Mouse (Mus musculus): ENCODE data around the gene Fam168a. TPM values are rescaled to one million over a fixed set of nuclear protein-coding genes. Genes with fewer than 3 reads are reported as not detected.

Gene Fam168a
- polyA plus RNA-seq, 1 experiment from 2014 or later = 118 TPM

GRCm38 (mm10) chr7:100849508-100849907, 143.1 kb downstream of the Fam168a start:
- H3K27ac ChIP-seq (ENCODE audit: low read length) = no peak overlapping the region
- H3K4me2 ChIP-seq (ENCODE audit: low read length) = no peak overlapping the region
- H3K36me3 ChIP-seq (ENCODE audit: control insufficient read depth, insufficient read depth) = no peaks in the 10 kb centered on the region
- ATAC-seq = no peak
- H3K4me3 ChIP-seq (replicated peaks; ENCODE audit: low read length) = no peak overlapping the region
- no peaks in the 10 kb centered on the region for H3K9me3 ChIP-seq (ENCODE audit: control insufficient read depth, low read length)
- peaks cover 19% of the 10 kb centered on the region for H3K4me1 ChIP-seq (replicated peaks; ENCODE audit: control insufficient read depth, insufficient read depth, low read length)
- no peak overlapping the region for H3K9ac ChIP-seq (replicated peaks; ENCODE audit: low read depth, low read length)
- WGBS = 98% methylated on average over 2 of the region's 2 CpGs
- no peaks in the 10 kb centered on the region for H3K27me3 ChIP-seq (replicated peaks; ENCODE audit: control insufficient read depth, insufficient read depth, low read length)

- peak overlapping the region; percentile 38; the same call in 1 of the 2 replicates for H3K27ac ChIP-seq (ENCODE audit: low read length)
- WGBS = 53% methylated on average over 9 of the region's 9 CpGs
These were observed 145.3 kb downstream of the Fam168a start for GRCm38 (mm10) chr7:100851481-100852356.

GRCm38 (mm10) chr7:100853396-100853795, 147.0 kb downstream of the Fam168a start:
- Histone ChIP-seq H3K9me3 (ENCODE audit: control insufficient read depth, low read length) (no peaks in the 10 kb centered on the region), H3K36me3 (ENCODE audit: control insufficient read depth, insufficient read depth) (no peaks in the 10 kb centered on the region), H3K4me2 (ENCODE audit: low read length) (no peak overlapping the region), H3K27me3 (replicated peaks; ENCODE audit: control insufficient read depth, insufficient read depth, low read length) (no peaks in the 10 kb centered on the region), H3K27ac (ENCODE audit: low read length) (no peak overlapping the region), H3K4me3 (replicated peaks; ENCODE audit: low read length) (no peak overlapping the region), H3K9ac (replicated peaks; ENCODE audit: low read depth, low read length) (no peak overlapping the region), H3K4me1 (replicated peaks; ENCODE audit: control insufficient read depth, insufficient read depth, low read length) (peaks cover 30% of the 10 kb centered on the region)
- no peak for ATAC-seq
- WGBS = 89% methylated on average over 3 of the region's 3 CpGs

More at GRCm38 (mm10) chr7:100851481-100852356, 145.3 kb downstream of the Fam168a start:
- Histone ChIP-seq H3K9me3 (ENCODE audit: control insufficient read depth, low read length) (no peaks in the 10 kb centered on the region), H3K4me1 (replicated peaks; ENCODE audit: control insufficient read depth, insufficient read depth, low read length) (peaks cover 30% of the 10 kb centered on the region), H3K27me3 (replicated peaks; ENCODE audit: control insufficient read depth, insufficient read depth, low read length) (no peaks in the 10 kb centered on the region), H3K9ac (replicated peaks; ENCODE audit: low read depth, low read length) (no peak overlapping the region), H3K36me3 (ENCODE audit: control insufficient read depth, insufficient read depth) (no peaks in the 10 kb centered on the region), H3K4me2 (ENCODE audit: low read length) (no peak overlapping the region), H3K4me3 (replicated peaks; ENCODE audit: low read length) (no peak overlapping the region)
- peak; percentile 36; the same call in 1 of the 2 replicates for ATAC-seq

GRCm38 (mm10) chr7:100854137-100854814, 147.8 kb downstream of the Fam168a start:
- Histone ChIP-seq H3K27me3 (replicated peaks; ENCODE audit: control insufficient read depth, insufficient read depth, low read length) (no peaks in the 10 kb centered on the region), H3K36me3 (ENCODE audit: control insufficient read depth, insufficient read depth) (no peaks in the 10 kb centered on the region), H3K9ac (replicated peaks; ENCODE audit: low read depth, low read length) (no peak overlapping the region), H3K9me3 (ENCODE audit: control insufficient read depth, low read length) (no peaks in the 10 kb centered on the region), H3K4me3 (replicated peaks; ENCODE audit: low read length) (no peak overlapping the region), H3K27ac (ENCODE audit: low read length) (no peak overlapping the region), H3K4me2 (ENCODE audit: low read length) (no peak overlapping the region), H3K4me1 (replicated peaks; ENCODE audit: control insufficient read depth, insufficient read depth, low read length) (peaks cover 30% of the 10 kb centered on the region)
- 51% methylated on average over 6 of the region's 6 CpGs for WGBS
- ATAC-seq = no peak

GRCm38 (mm10) chr7:100854861-100855260, 148.4 kb downstream of the Fam168a start:
- Histone ChIP-seq H3K36me3 (ENCODE audit: control insufficient read depth, insufficient read depth) (no peaks in the 10 kb centered on the region), H3K4me2 (ENCODE audit: low read length) (no peak overlapping the region), H3K9ac (replicated peaks; ENCODE audit: low read depth, low read length) (no peak overlapping the region), H3K9me3 (ENCODE audit: control insufficient read depth, low read length) (no peaks in the 10 kb centered on the region), H3K27me3 (replicated peaks; ENCODE audit: control insufficient read depth, insufficient read depth, low read length) (no peaks in the 10 kb centered on the region), H3K27ac (ENCODE audit: low read length) (no peak overlapping the region), H3K4me3 (replicated peaks; ENCODE audit: low read length) (no peak overlapping the region), H3K4me1 (replicated peaks; ENCODE audit: control insufficient read depth, insufficient read depth, low read length) (peaks cover 30% of the 10 kb centered on the region)
- peak; percentile 71 for ATAC-seq
- 47% methylated on average over 5 of the region's 5 CpGs for WGBS

GRCm38 (mm10) chr7:100855300-100855699, 148.9 kb downstream of the Fam168a start:
- Histone ChIP-seq H3K36me3 (ENCODE audit: control insufficient read depth, insufficient read depth) (no peaks in the 10 kb centered on the region), H3K27me3 (replicated peaks; ENCODE audit: control insufficient read depth, insufficient read depth, low read length) (no peaks in the 10 kb centered on the region), H3K9me3 (ENCODE audit: control insufficient read depth, low read length) (no peaks in the 10 kb centered on the region), H3K4me2 (ENCODE audit: low read length) (no peak overlapping the region), H3K4me1 (replicated peaks; ENCODE audit: control insufficient read depth, insufficient read depth, low read length) (peaks cover 30% of the 10 kb centered on the region), H3K4me3 (replicated peaks; ENCODE audit: low read length) (no peak overlapping the region), H3K27ac (ENCODE audit: low read length) (no peak overlapping the region), H3K9ac (replicated peaks; ENCODE audit: low read depth, low read length) (no peak overlapping the region)
- WGBS = 29% methylated on average over 4 of the region's 4 CpGs
- no peak for ATAC-seq

- ATAC-seq = no peak
- Histone ChIP-seq H3K9me3 (ENCODE audit: control insufficient read depth, low read length) (no peaks in the 10 kb centered on the region), H3K9ac (replicated peaks; ENCODE audit: low read depth, low read length) (no peak overlapping the region), H3K4me2 (ENCODE audit: low read length) (no peak overlapping the region), H3K4me3 (replicated peaks; ENCODE audit: low read length) (no peak overlapping the region), H3K27ac (ENCODE audit: low read length) (no peak overlapping the region), H3K36me3 (ENCODE audit: control insufficient read depth, insufficient read depth) (no peaks in the 10 kb centered on the region), H3K4me1 (replicated peaks; ENCODE audit: control insufficient read depth, insufficient read depth, low read length) (peaks cover 30% of the 10 kb centered on the region), H3K27me3 (replicated peaks; ENCODE audit: control insufficient read depth, insufficient read depth, low read length) (no peaks in the 10 kb centered on the region)
- 61% methylated on average over 5 of the region's 5 CpGs for WGBS
These were observed 149.5 kb downstream of the Fam168a start for GRCm38 (mm10) chr7:100855795-100856573.

- Histone ChIP-seq H3K27me3 (replicated peaks; ENCODE audit: control insufficient read depth, insufficient read depth, low read length) (no peaks in the 10 kb centered on the region), H3K4me3 (replicated peaks; ENCODE audit: low read length) (no peak overlapping the region), H3K36me3 (ENCODE audit: control insufficient read depth, insufficient read depth) (no peaks in the 10 kb centered on the region), H3K9me3 (ENCODE audit: control insufficient read depth, low read length) (no peaks in the 10 kb centered on the region), H3K4me1 (replicated peaks; ENCODE audit: control insufficient read depth, insufficient read depth, low read length) (peaks cover 9% of the 10 kb centered on the region), H3K9ac (replicated peaks; ENCODE audit: low read depth, low read length) (no peak overlapping the region), H3K4me2 (ENCODE audit: low read length) (no peak overlapping the region), H3K27ac (ENCODE audit: low read length) (no peak overlapping the region)
- 65% methylated on average over 3 of the region's 3 CpGs for WGBS
- no peak for ATAC-seq
These were observed 154.0 kb downstream of the Fam168a start for GRCm38 (mm10) chr7:100860450-100860849.

- Histone ChIP-seq H3K9me3 (ENCODE audit: control insufficient read depth, low read length) (no peaks in the 10 kb centered on the region), H3K36me3 (ENCODE audit: control insufficient read depth, insufficient read depth) (no peaks in the 10 kb centered on the region), H3K4me2 (ENCODE audit: low read length) (no peak overlapping the region), H3K9ac (replicated peaks; ENCODE audit: low read depth, low read length) (no peak overlapping the region), H3K27ac (ENCODE audit: low read length) (no peak overlapping the region), H3K4me1 (replicated peaks; ENCODE audit: control insufficient read depth, insufficient read depth, low read length) (peaks cover 8% of the 10 kb centered on the region), H3K27me3 (replicated peaks; ENCODE audit: control insufficient read depth, insufficient read depth, low read length) (no peaks in the 10 kb centered on the region), H3K4me3 (replicated peaks; ENCODE audit: low read length) (no peak overlapping the region)
- whole genome bisulfite sequencing = 86% methylated on average over 5 of the region's 5 CpGs
- ATAC-seq = no peak
These were observed 154.8 kb downstream of the Fam168a start for GRCm38 (mm10) chr7:100861209-100861608.
